Mouse (Mus musculus) hindbrain, postnatal 0 days (tissue): ENCODE results near the gene Tor1aip2. TPM values are rescaled to one million over a fixed set of nuclear protein-coding genes. Genes with fewer than 3 reads are reported as not detected.

Source experiments
- ATAC-seq: fragments of 200-750 bp; cut with Nextera tagmentation; 2 replicates; pipeline ENCODE4 v1.8.0; 2017; ENCODE audit warnings: mild to moderate bottlenecking, moderate TSS enrichment, moderate library complexity
- DNase-seq: peaks from one replicate; pipeline ENCODE4 v3.0.0-alpha.2; 2015; ENCODE audit warnings: low spot score
- H3K27ac ChIP-seq: fragments of 300-500 bp; sonication (generic); 2 replicates; pipeline ENCODE4 v1.5.1; 2014; ENCODE audit warnings: mild to moderate bottlenecking
- H3K27me3 ChIP-seq: fragments of 300-500 bp; sonication (generic); 2 replicates; pipeline ENCODE4 v1.6.1; 2014; ENCODE audit warnings: low read length, mixed read lengths; ENCODE audit not compliant: insufficient read depth
- H3K36me3 ChIP-seq: fragments of 300-500 bp; sonication (generic); 2 replicates; pipeline ENCODE4 v1.6.1; 2014; ENCODE audit warnings: low read length, mixed read lengths; ENCODE audit not compliant: insufficient read depth
- H3K4me1 ChIP-seq: fragments of 300-500 bp; sonication (generic); 2 replicates; pipeline ENCODE4 v1.6.1; 2014; ENCODE audit warnings: antibody characterized with exemption, low read length, mixed read lengths; ENCODE audit not compliant: insufficient read depth
- H3K4me2 ChIP-seq: fragments of 300-500 bp; sonication (generic); 2 replicates; pipeline ENCODE4 v1.6.1; 2014; ENCODE audit warnings: low read depth, mild to moderate bottlenecking, low read length, moderate library complexity, mixed read lengths
- H3K4me3 ChIP-seq: fragments of 300-500 bp; sonication (generic); 2 replicates; pipeline ENCODE4 v1.5.1; 2014; ENCODE audit warnings: low read length
- H3K9ac ChIP-seq: fragments of 300-500 bp; sonication (generic); replicated peaks from 2 replicates; pipeline ENCODE4 v1.6.1; 2014; ENCODE audit warnings: mild to moderate bottlenecking, low read length, moderate library complexity, mixed read lengths
- H3K9me3 ChIP-seq: fragments of 300-500 bp; sonication (generic); 2 replicates; pipeline ENCODE4 v1.6.1; 2016; ENCODE audit warnings: low read length, mixed read lengths
- CTCF ChIP-seq: IDR thresholded peaks from 2 replicates; pipeline ENCODE4 v1.5.1; 2016; ENCODE audit warnings: antibody characterized with exemption, control low read depth, low read depth
- WGBS: fragments of 180-500 bp; shearing (Covaris S2); extraction: QIAGEN DNeasy Blood & Tissue Kit; methylation state at CpG from one replicate; pipeline ENCODE4 v1.1.7; 2014; 5-methylcytosine and 5-hydroxymethylcytosine counted together
- polyA plus RNA-seq: library from polyadenylated mRNA; unstranded; fragments of >200 nt; fragmentation: Nextera tagmentation; extraction: Ambion mirVana; gene quantifications from 2 replicates; pipeline ENCODE4 v1.2.1, GENCODE M21; 2015
- total RNA-seq: library from RNA; depleted of rRNA; stranded (reverse); fragments of >200 nt; gene quantifications from 2 replicates; pipeline ENCODE4 v1.2.3, GENCODE M21; 2014; rRNA removed

The Tor1aip2 gene
- total RNA-seq (69.4 and 71.7 TPM in 2 replicates), polyA plus RNA-seq (52.1 and 52.5 TPM in 2 replicates)

GRCm38 (mm10) chr1:156035269-156035929, at the start of gene Tor1aip2:
Gene Tor1aip2 (plus strand): TSS chr1:156035403.
- Histone ChIP-seq H3K4me3 (peak within 1 kb of the TSS; percentile 85), H3K4me2 (peak within 1 kb of the TSS; percentile 70), H3K9me3 (no peaks in the 10 kb centered on the region), H3K27ac (peak within 1 kb of the TSS; percentile 100), H3K4me1 (peaks cover 4% of the 10 kb centered on the region; the same call in 1 of the 2 replicates), H3K9ac (peak within 1 kb of the TSS; percentile 89), H3K36me3 (peaks cover 11% of the 10 kb centered on the region; the same call in 1 of the 2 replicates), H3K27me3 (no peaks in the 10 kb centered on the region)
- no peak for TF ChIP-seq CTCF
- WGBS = under 1% methylated on average over 58 of the region's 59 CpGs
- ATAC-seq (peak; percentile 73), DNase-seq (peak; percentile 90)

GRCm38 (mm10) chr1:155987625-155988024, 47.6 kb upstream of the Tor1aip2 start:
- no peaks in the 10 kb centered on the region for H3K9me3 ChIP-seq
- no peak overlapping the region for H3K4me3 ChIP-seq
- H3K36me3 ChIP-seq = no peaks in the 10 kb centered on the region
- ATAC-seq (no peak), DNase-seq (no peak)
- H3K4me2 ChIP-seq = no peak overlapping the region
- no peaks in the 10 kb centered on the region for H3K4me1 ChIP-seq
- no peak overlapping the region for H3K9ac ChIP-seq
- 87% methylated on average over 2 of the region's 2 CpGs for WGBS
- H3K27ac ChIP-seq = no peak overlapping the region
- no peak for TF ChIP-seq CTCF
- H3K27me3 ChIP-seq = no peaks in the 10 kb centered on the region

- no peaks in the 10 kb centered on the region for H3K36me3 ChIP-seq
- H3K4me2 ChIP-seq = no peak overlapping the region
- DNase-seq (peak; percentile 68), ATAC-seq (no peak)
- H3K4me1 ChIP-seq = no peaks in the 10 kb centered on the region
- no peaks in the 10 kb centered on the region for H3K9me3 ChIP-seq
- H3K4me3 ChIP-seq = no peak overlapping the region
- no peak overlapping the region for H3K27ac ChIP-seq
- 8% methylated on average over 2 of the region's 2 CpGs for WGBS
- TF ChIP-seq CTCF = no peak
- H3K27me3 ChIP-seq = no peaks in the 10 kb centered on the region
- no peak overlapping the region for H3K9ac ChIP-seq
These were observed 45.8 kb upstream of the Tor1aip2 start for GRCm38 (mm10) chr1:155989387-155989786.

DNA sequence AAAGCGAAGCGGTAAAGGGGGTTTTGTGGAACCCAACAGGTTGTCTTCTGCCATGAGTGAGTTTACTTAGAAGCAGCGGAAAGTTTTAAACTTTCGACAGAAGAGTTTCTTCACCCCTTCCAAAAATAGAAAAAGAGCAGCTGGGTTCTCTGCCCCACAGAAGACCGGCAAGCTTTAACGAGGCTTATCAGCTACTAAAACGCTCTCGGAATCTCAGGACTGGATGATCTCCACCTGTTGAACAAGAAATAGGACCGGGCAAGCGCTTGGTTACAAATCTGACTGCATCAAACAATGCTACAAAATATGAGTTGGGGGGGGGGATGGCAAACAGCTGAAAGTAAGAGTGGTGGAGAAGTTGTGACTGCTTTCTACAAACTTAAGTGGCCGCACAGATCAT, 44.8 kb upstream of the Tor1aip2 start:
- 83% methylated on average over 11 of the region's 11 CpGs for WGBS
- TF ChIP-seq CTCF = no peak
- no peak for DNase-seq
- Histone ChIP-seq H3K27ac (no peak overlapping the region), H3K9ac (no peak overlapping the region), H3K9me3 (no peaks in the 10 kb centered on the region), H3K4me2 (no peak overlapping the region), H3K36me3 (no peaks in the 10 kb centered on the region), H3K27me3 (no peaks in the 10 kb centered on the region), H3K4me3 (no peak overlapping the region), H3K4me1 (no peaks in the 10 kb centered on the region)
- ATAC-seq = no peak

DNA sequence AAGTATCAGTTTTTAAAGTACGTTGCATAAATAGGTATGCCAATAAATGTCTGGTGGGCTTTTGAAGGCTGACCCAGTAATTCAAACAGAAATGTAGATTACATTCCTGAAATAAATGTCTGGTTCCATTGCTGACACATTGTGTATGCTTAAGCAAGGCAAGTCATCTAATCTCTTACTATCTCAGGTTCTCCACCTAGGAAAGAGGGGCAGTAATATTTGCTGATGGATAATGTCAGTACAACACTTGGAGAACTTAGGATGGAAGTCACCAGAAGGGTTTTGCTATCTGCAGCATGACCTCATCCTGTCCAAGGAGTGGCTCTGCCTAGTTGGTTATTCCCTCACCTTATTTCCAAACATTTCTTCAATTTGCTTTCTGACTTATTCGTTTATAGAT, 40.7 kb upstream of the Tor1aip2 start:
- ATAC-seq = no peak
- TF ChIP-seq CTCF = no peak
- no peak for DNase-seq
- Histone ChIP-seq H3K4me1 (no peaks in the 10 kb centered on the region), H3K9me3 (no peaks in the 10 kb centered on the region), H3K4me3 (no peak overlapping the region), H3K27ac (no peak overlapping the region), H3K36me3 (no peaks in the 10 kb centered on the region), H3K9ac (no peak overlapping the region), H3K4me2 (no peak overlapping the region), H3K27me3 (no peaks in the 10 kb centered on the region)
- 83% methylated on average over 2 of the region's 2 CpGs for WGBS

DNA sequence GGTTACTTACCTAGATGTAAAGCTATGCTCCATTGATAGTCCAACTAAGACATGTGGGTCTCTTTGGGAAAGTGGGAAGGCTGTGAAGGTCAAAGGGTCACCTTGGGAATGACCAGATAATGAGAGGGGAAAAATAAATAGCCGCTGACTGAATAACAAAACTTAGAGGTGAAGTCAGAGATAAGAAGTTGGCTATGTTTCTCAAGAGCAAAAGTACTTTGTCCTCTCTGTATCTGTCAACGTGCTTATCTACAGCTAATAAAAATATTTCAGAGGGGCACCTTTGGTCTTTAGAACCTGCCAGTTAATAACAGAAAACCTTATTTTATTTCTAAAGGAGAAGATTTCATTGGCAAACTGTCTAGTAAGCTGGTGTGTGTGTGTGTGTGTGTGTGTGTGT, 39.6 kb upstream of the Tor1aip2 start:
- DNase-seq (no peak), ATAC-seq (no peak)
- Histone ChIP-seq H3K9ac (no peak overlapping the region), H3K27ac (no peak overlapping the region), H3K9me3 (no peaks in the 10 kb centered on the region), H3K4me1 (no peaks in the 10 kb centered on the region), H3K4me3 (no peak overlapping the region), H3K27me3 (no peaks in the 10 kb centered on the region), H3K36me3 (no peaks in the 10 kb centered on the region), H3K4me2 (no peak overlapping the region)
- TF ChIP-seq CTCF = no peak
- WGBS = 87% methylated on average over 2 of the region's 2 CpGs

GRCm38 (mm10) chr1:156002366-156002765, 32.8 kb upstream of the Tor1aip2 start:
- Histone ChIP-seq H3K9ac (no peak overlapping the region), H3K4me2 (no peak overlapping the region), H3K27me3 (no peaks in the 10 kb centered on the region), H3K27ac (no peak overlapping the region), H3K36me3 (peaks cover 11% of the 10 kb centered on the region; the same call in 1 of the 2 replicates), H3K9me3 (no peaks in the 10 kb centered on the region), H3K4me1 (no peaks in the 10 kb centered on the region), H3K4me3 (no peak overlapping the region)
- no peak for TF ChIP-seq CTCF
- no peak for ATAC-seq
- 92% methylated on average over 8 of the region's 8 CpGs for WGBS
- no peak for DNase-seq
